In the genomic region with DNA sequence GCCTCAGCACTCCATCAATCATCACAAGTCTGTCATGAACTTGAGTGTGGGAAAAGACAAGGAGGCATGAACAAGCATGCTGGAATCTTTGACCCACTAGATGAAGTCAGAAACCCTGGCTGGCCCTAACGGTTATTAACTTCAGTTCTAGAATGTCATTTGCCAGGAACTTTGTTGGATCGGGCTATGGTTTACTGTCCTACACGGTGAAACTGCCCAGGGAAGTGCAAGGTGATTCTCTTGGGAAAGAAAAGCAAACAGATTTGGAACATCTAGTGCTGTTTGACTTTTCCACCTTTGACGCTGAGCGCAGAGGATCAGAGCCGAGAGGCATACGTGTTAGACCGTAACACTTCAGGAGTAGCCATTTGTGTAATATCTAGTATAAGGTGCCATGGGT, we compare ENCODE assay signal across 20 mouse cellular contexts. TPM values are rescaled to one million over a fixed set of nuclear protein-coding genes. Genes with fewer than 3 reads are reported as not detected.
"Had no signal": no experiment of that assay in that cellular context is flagged by ENCODE, and none has a peak within 500 bp of the region (broad histone marks: within the 10 kb centered on the region; RNA-seq: fewer than 3 reads in every experiment).

No protein-coding gene starts in this region.

- H3K4me1 ChIP-seq: kidney, embryonic 15.5 days had no signal

- ATAC-seq: intestine, embryonic 15.5 days had no signal

- H3K4me3 ChIP-seq: intestine, embryonic 15.5 days; kidney, embryonic 15.5 days; limb, embryonic 10.5 days; limb, embryonic 13.5 days; liver, embryonic 13.5 days; lung, embryonic 15.5 days; megakaryocyte, embryonic 14.5 days had no signal

- H3K4me2 ChIP-seq: intestine, embryonic 15.5 days; kidney, embryonic 15.5 days; limb, embryonic 13.5 days; liver, embryonic 13.5 days; lung, embryonic 15.5 days; midbrain, embryonic 11.5 days had no signal

- H3K27ac ChIP-seq: intestine, embryonic 15.5 days; kidney, embryonic 15.5 days; limb, embryonic 10.5 days; limb, embryonic 13.5 days; liver, embryonic 13.5 days; lung, embryonic 15.5 days; stomach, postnatal 0 days had no signal

- DNase-seq: kidney, adult 11 months; kidney, adult 8-10 months; kidney, postnatal 10 days; kidney, postnatal 4 days; liver, embryonic 13.5 days; lung, postnatal 10 days; lung, postnatal 36 days; midbrain, embryonic 14.5 days; thymus, adult 2 months; thymus, postnatal 14 days; thymus, postnatal 4 days had no signal

- H3K27me3 ChIP-seq: intestine, embryonic 15.5 days; limb, embryonic 13.5 days; liver, embryonic 13.5 days; megakaryocyte, embryonic 14.5 days had no signal

- H3K9ac ChIP-seq: intestine, embryonic 15.5 days; kidney, embryonic 15.5 days; limb, embryonic 13.5 days; liver, embryonic 13.5 days; lung, embryonic 15.5 days had no signal

- H3K36me3 ChIP-seq: intestine, embryonic 15.5 days; kidney, embryonic 15.5 days; limb, embryonic 10.5 days; limb, embryonic 13.5 days; liver, embryonic 13.5 days; lung, embryonic 15.5 days had no signal

- H3K9me3 ChIP-seq: intestine, embryonic 15.5 days; kidney, embryonic 15.5 days; limb, embryonic 10.5 days; limb, embryonic 13.5 days; liver, embryonic 13.5 days; lung, embryonic 15.5 days; megakaryocyte, embryonic 14.5 days had no signal

RNA-seq across cellular contexts. Expression of a gene that starts 24.3 kb away (rescaled TPM):
- total RNA-seq: layer of hippocampus, adult 18-20 months had no signal
